Mouse (Mus musculus) lung, embryonic 15.5 days (tissue): ENCODE data around the gene Chrm3. TPM values are rescaled to one million over a fixed set of nuclear protein-coding genes. Genes with fewer than 3 reads are reported as not detected.

Experiments
- ATAC-seq: fragments of 200-750 bp; cut with Nextera tagmentation; 2 replicates; pipeline ENCODE4 v1.8.0; 2017; ENCODE audit warnings: moderate number of reproducible peaks, borderline replicate concordance; ENCODE audit not compliant: low FRiP score, low TSS enrichment; ENCODE audit errors: extremely low read depth
- H3K27ac ChIP-seq: fragments of 300-500 bp; sonication (generic); 2 replicates; pipeline ENCODE4 v1.5.1; 2015; ENCODE audit warnings: moderate library complexity, mild to moderate bottlenecking, inconsistent platforms
- H3K27me3 ChIP-seq: fragments of 300-500 bp; sonication (generic); 2 replicates; pipeline ENCODE4 v1.6.1; 2015; ENCODE audit warnings: inconsistent platforms
- H3K36me3 ChIP-seq: fragments of 300-500 bp; sonication (generic); 2 replicates; pipeline ENCODE4 v1.6.1; 2015; ENCODE audit warnings: inconsistent platforms
- H3K4me1 ChIP-seq: fragments of 300-500 bp; sonication (generic); 2 replicates; pipeline ENCODE4 v1.6.1; 2015; ENCODE audit warnings: inconsistent platforms
- H3K4me2 ChIP-seq: fragments of 300-500 bp; sonication (generic); 2 replicates; pipeline ENCODE4 v1.6.1; 2015; ENCODE audit warnings: inconsistent platforms, mild to moderate bottlenecking, moderate library complexity
- H3K4me3 ChIP-seq: fragments of 300-500 bp; sonication (generic); 2 replicates; pipeline ENCODE4 v1.5.1; 2015; ENCODE audit warnings: mild to moderate bottlenecking, inconsistent platforms
- H3K9ac ChIP-seq: fragments of 300-500 bp; sonication (generic); 2 replicates; pipeline ENCODE4 v1.6.1; 2015; ENCODE audit warnings: inconsistent platforms
- H3K9me3 ChIP-seq: fragments of 300-500 bp; sonication (generic); 2 replicates; pipeline ENCODE4 v1.6.1; 2016; ENCODE audit warnings: inconsistent platforms
- WGBS: fragments of 180-500 bp; shearing (Covaris S2); methylation state at CpG from one replicate; pipeline ENCODE4 v1.1.7; 2015; 5-methylcytosine and 5-hydroxymethylcytosine counted together
- polyA plus RNA-seq: library from polyadenylated mRNA; unstranded; fragments of >200 nt; fragmentation: Nextera tagmentation; extraction: Ambion mirVana; gene quantifications from 2 replicates; pipeline ENCODE4 v1.2.1, GENCODE M21; 2015

Gene Chrm3
- polyA plus RNA-seq, 1 experiment from 2014 or later = 0.55 TPM

- Histone ChIP-seq H3K9ac (no peak overlapping the region), H3K4me3 (no peak overlapping the region), H3K27me3 (no peaks in the 10 kb centered on the region), H3K36me3 (no peaks in the 10 kb centered on the region), H3K9me3 (no peaks in the 10 kb centered on the region), H3K4me2 (no peak overlapping the region), H3K27ac (no peak overlapping the region), H3K4me1 (peaks cover 5% of the 10 kb centered on the region; the same call in 1 of the 2 replicates)
- 66% methylated on average over 5 of the region's 5 CpGs for WGBS
- no peak for ATAC-seq
Observed at GRCm38 (mm10) chr13:10062681-10063080, 298.0 kb downstream of the Chrm3 start.

GRCm38 (mm10) chr13:10058993-10059392, 301.7 kb downstream of the Chrm3 start:
- no peak overlapping the region for H3K9ac ChIP-seq
- H3K4me2 ChIP-seq = no peak overlapping the region
- no peaks in the 10 kb centered on the region for H3K36me3 ChIP-seq
- no peaks in the 10 kb centered on the region for H3K4me1 ChIP-seq
- H3K27me3 ChIP-seq = no peaks in the 10 kb centered on the region
- no peak overlapping the region for H3K4me3 ChIP-seq
- ATAC-seq = no peak
- 34% methylated on average over 1 of the region's 1 CpGs for WGBS
- H3K9me3 ChIP-seq = no peaks in the 10 kb centered on the region
- no peak overlapping the region for H3K27ac ChIP-seq

GRCm38 (mm10) chr13:10057644-10058198, 302.9 kb downstream of the Chrm3 start:
- H3K9me3 ChIP-seq = no peaks in the 10 kb centered on the region
- ATAC-seq = peak; percentile 88
- no peaks in the 10 kb centered on the region for H3K36me3 ChIP-seq
- H3K4me1 ChIP-seq = no peaks in the 10 kb centered on the region
- WGBS = 31% methylated on average over 2 of the region's 2 CpGs
- H3K27me3 ChIP-seq = no peaks in the 10 kb centered on the region
- no peak overlapping the region for H3K4me3 ChIP-seq
- H3K9ac ChIP-seq = no peak overlapping the region
- no peak overlapping the region for H3K27ac ChIP-seq
- no peak overlapping the region for H3K4me2 ChIP-seq

GRCm38 (mm10) chr13:10054086-10054485, 306.6 kb downstream of the Chrm3 start:
- no peak for ATAC-seq
- Histone ChIP-seq H3K36me3 (no peaks in the 10 kb centered on the region), H3K4me1 (no peaks in the 10 kb centered on the region), H3K27ac (no peak overlapping the region), H3K9me3 (no peaks in the 10 kb centered on the region), H3K4me2 (no peak overlapping the region), H3K4me3 (no peak overlapping the region), H3K9ac (no peak overlapping the region), H3K27me3 (no peaks in the 10 kb centered on the region)

- H3K9me3 ChIP-seq = no peaks in the 10 kb centered on the region
- H3K27ac ChIP-seq = no peak overlapping the region
- H3K36me3 ChIP-seq = no peaks in the 10 kb centered on the region
- no peak for ATAC-seq
- H3K4me3 ChIP-seq = no peak overlapping the region
- H3K27me3 ChIP-seq = no peaks in the 10 kb centered on the region
- no peak overlapping the region for H3K4me2 ChIP-seq
- H3K4me1 ChIP-seq = no peaks in the 10 kb centered on the region
- H3K9ac ChIP-seq = no peak overlapping the region
- 73% methylated on average over 8 of the region's 8 CpGs for WGBS
Observed at GRCm38 (mm10) chr13:10053301-10053889, 307.3 kb downstream of the Chrm3 start.

- Histone ChIP-seq H3K4me3 (no peak overlapping the region), H3K36me3 (no peaks in the 10 kb centered on the region), H3K27me3 (no peaks in the 10 kb centered on the region), H3K9ac (no peak overlapping the region), H3K27ac (peak overlapping the region; percentile 67), H3K9me3 (no peaks in the 10 kb centered on the region), H3K4me1 (peaks cover 8% of the 10 kb centered on the region), H3K4me2 (peak overlapping the region; percentile 26; the same call in 1 of the 2 replicates)
- WGBS = 55% methylated on average over 7 of the region's 7 CpGs
- peak; percentile 75; the same call in 1 of the 2 replicates for ATAC-seq
Observed at GRCm38 (mm10) chr13:10045651-10046350, 314.8 kb downstream of the Chrm3 start.

GRCm38 (mm10) chr13:10044084-10044483, 316.6 kb downstream of the Chrm3 start:
- 47% methylated on average over 4 of the region's 4 CpGs for WGBS
- H3K9ac ChIP-seq = no peak overlapping the region
- no peak overlapping the region for H3K4me2 ChIP-seq
- no peak overlapping the region for H3K27ac ChIP-seq
- no peaks in the 10 kb centered on the region for H3K9me3 ChIP-seq
- no peak for ATAC-seq
- H3K4me3 ChIP-seq = no peak overlapping the region
- H3K27me3 ChIP-seq = no peaks in the 10 kb centered on the region
- no peaks in the 10 kb centered on the region for H3K36me3 ChIP-seq
- peaks cover 8% of the 10 kb centered on the region for H3K4me1 ChIP-seq

- H3K4me2 ChIP-seq = no peak overlapping the region
- no peaks in the 10 kb centered on the region for H3K4me1 ChIP-seq
- no peak overlapping the region for H3K9ac ChIP-seq
- H3K27ac ChIP-seq = no peak overlapping the region
- H3K36me3 ChIP-seq = no peaks in the 10 kb centered on the region
- H3K9me3 ChIP-seq = no peaks in the 10 kb centered on the region
- H3K27me3 ChIP-seq = no peaks in the 10 kb centered on the region
- H3K4me3 ChIP-seq = no peak overlapping the region
- WGBS = 76% methylated on average over 18 of the region's 18 CpGs
- ATAC-seq = no peak
Observed at GRCm38 (mm10) chr13:10033570-10034399, 326.9 kb downstream of the Chrm3 start.

- no peaks in the 10 kb centered on the region for H3K4me1 ChIP-seq
- no peaks in the 10 kb centered on the region for H3K9me3 ChIP-seq
- H3K36me3 ChIP-seq = no peaks in the 10 kb centered on the region
- H3K27ac ChIP-seq = no peak overlapping the region
- ATAC-seq = no peak
- 71% methylated on average over 5 of the region's 5 CpGs for WGBS
- no peak overlapping the region for H3K4me3 ChIP-seq
- H3K4me2 ChIP-seq = no peak overlapping the region
- H3K9ac ChIP-seq = no peak overlapping the region
- no peaks in the 10 kb centered on the region for H3K27me3 ChIP-seq
Observed at GRCm38 (mm10) chr13:10031547-10031946, 329.1 kb downstream of the Chrm3 start.

- Histone ChIP-seq H3K27ac (no peak overlapping the region), H3K36me3 (no peaks in the 10 kb centered on the region), H3K27me3 (no peaks in the 10 kb centered on the region), H3K4me1 (no peaks in the 10 kb centered on the region), H3K9ac (no peak overlapping the region), H3K9me3 (no peaks in the 10 kb centered on the region), H3K4me3 (no peak overlapping the region), H3K4me2 (no peak overlapping the region)
- WGBS = 78% methylated on average over 6 of the region's 6 CpGs
- no peak for ATAC-seq
Observed at GRCm38 (mm10) chr13:10029944-10030343, 330.7 kb downstream of the Chrm3 start.

- 78% methylated on average over 3 of the region's 3 CpGs for WGBS
- no peak for ATAC-seq
- H3K36me3 ChIP-seq = no peaks in the 10 kb centered on the region
- H3K27me3 ChIP-seq = no peaks in the 10 kb centered on the region
- no peak overlapping the region for H3K9ac ChIP-seq
- H3K4me1 ChIP-seq = no peaks in the 10 kb centered on the region
- no peaks in the 10 kb centered on the region for H3K9me3 ChIP-seq
- H3K4me3 ChIP-seq = no peak overlapping the region
- no peak overlapping the region for H3K27ac ChIP-seq
- no peak overlapping the region for H3K4me2 ChIP-seq
Observed at GRCm38 (mm10) chr13:10025134-10025533, 335.5 kb downstream of the Chrm3 start.

- Histone ChIP-seq H3K36me3 (no peaks in the 10 kb centered on the region), H3K4me1 (no peaks in the 10 kb centered on the region), H3K9ac (no peak overlapping the region), H3K27me3 (no peaks in the 10 kb centered on the region), H3K4me3 (no peak overlapping the region), H3K4me2 (no peak overlapping the region), H3K9me3 (no peaks in the 10 kb centered on the region), H3K27ac (no peak overlapping the region)
- 79% methylated on average over 2 of the region's 2 CpGs for WGBS
- ATAC-seq = no peak
Observed at GRCm38 (mm10) chr13:10023112-10023511, 337.5 kb downstream of the Chrm3 start.
